Mouse (Mus musculus): ENCODE measurements around the gene Kirrel3.

- TF ChIP-seq CTCF (IDR thresholded peaks at IDR 0.05; ENCODE audit: low read depth, low read length) (no peak), POLR2AphosphoS5 (IDR thresholded peaks at IDR 0.05; ENCODE audit: insufficient replicate concordance, low read depth, low read length) (no peak)
Measured at GRCm38 (mm10) chr9:34628841-34629240, 143.1 kb downstream of the Kirrel3 start.
